Mouse (Mus musculus) small intestine, adult 2 months (tissue): ENCODE measurements at regions not wholly inside any gene's neighbourhood (a gene's known extent, or its start where the extent isn't known, plus 50 kb on each side); places are given as distances from the start of the nearest gene placed in this dataset.

Experiments used
- H3K27ac ChIP-seq: fragments of 200-500 bp; 2 replicates; pipeline ENCODE4 v1.5.1; 2012; ENCODE audit warnings: low read depth, low read length, control low read depth, inconsistent platforms; ENCODE audit not compliant: insufficient read depth
- H3K27me3 ChIP-seq: fragments of 200-500 bp; 2 replicates; pipeline ENCODE4 v1.6.1; 2012; ENCODE audit warnings: mild to moderate bottlenecking, moderate library complexity, low read length, inconsistent platforms; ENCODE audit not compliant: control insufficient read depth, insufficient read depth
- H3K36me3 ChIP-seq: fragments of 200-500 bp; 2 replicates; pipeline ENCODE4 v1.6.1; 2012; ENCODE audit warnings: mild to moderate bottlenecking, low read length, control low read depth, inconsistent platforms; ENCODE audit not compliant: control insufficient read depth, insufficient read depth
- H3K4me1 ChIP-seq: fragments of 200-500 bp; 2 replicates; pipeline ENCODE4 v1.6.1; 2012; ENCODE audit warnings: low read length, inconsistent platforms, mixed read lengths; ENCODE audit not compliant: control insufficient read depth, insufficient read depth, insufficient read length
- H3K4me3 ChIP-seq: fragments of 200-500 bp; 2 replicates; pipeline ENCODE4 v1.5.1; 2012; ENCODE audit warnings: low read depth, mild to moderate bottlenecking, control low read depth, inconsistent platforms, low read length, moderate library complexity
- CTCF ChIP-seq: fragments of 200-500 bp; IDR thresholded peaks from 2 replicates; pipeline ENCODE4 v1.5.1; 2012; ENCODE audit warnings: low read depth, mild to moderate bottlenecking, control low read depth, inconsistent platforms, low read length, moderate library complexity, mixed read lengths; ENCODE audit not compliant: insufficient replicate concordance, insufficient read length; ENCODE audit errors: extremely low read depth
- POLR2A ChIP-seq: fragments of 200-500 bp; IDR thresholded peaks from 2 replicates; pipeline ENCODE4 v1.6.1; 2012; ENCODE audit warnings: low read depth, mild to moderate bottlenecking, control low read depth, inconsistent platforms, low read length, moderate library complexity
- WGBS: fragments of 180-500 bp; shearing (Covaris S2); methylation state at CpG from one replicate; pipeline ENCODE4 v1.1.7; 2018; 5-methylcytosine and 5-hydroxymethylcytosine counted together

DNA sequence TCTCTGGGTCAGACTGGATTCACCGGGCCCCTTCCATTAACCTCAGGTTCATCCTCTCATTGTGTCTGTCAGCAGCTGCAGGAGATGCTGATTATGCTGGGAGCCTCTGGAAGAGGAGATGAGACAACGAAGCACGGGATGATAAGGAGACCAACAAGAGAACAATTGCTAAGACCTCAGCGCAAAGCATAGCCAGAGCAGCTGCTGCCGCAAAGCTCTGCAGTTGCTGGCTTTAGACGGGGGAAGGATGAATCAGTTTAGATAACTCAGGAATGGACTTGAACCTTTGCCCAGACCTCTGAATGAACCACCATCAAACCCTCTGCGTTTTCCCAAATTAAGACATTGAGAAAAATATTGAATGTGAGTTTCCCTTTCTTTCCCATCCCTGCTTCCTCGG is 282.7 kb upstream of the Lyplal1 start:
- 19% methylated on average over 8 of the region's 8 CpGs for WGBS
- Histone ChIP-seq H3K4me3 (no peak overlapping the region), H3K27ac (no peak overlapping the region), H3K36me3 (no peaks in the 10 kb centered on the region), H3K4me1 (no peaks in the 10 kb centered on the region), H3K27me3 (no peaks in the 10 kb centered on the region)
- no peak for TF ChIP-seq CTCF
- TF ChIP-seq POLR2A: no peak

- H3K4me3 ChIP-seq: no peak overlapping the region
- no peaks in the 10 kb centered on the region for H3K27me3 ChIP-seq
- no peak overlapping the region for H3K27ac ChIP-seq
- TF ChIP-seq CTCF (no peak), POLR2A (no peak)
- H3K4me1 ChIP-seq: no peaks in the 10 kb centered on the region
- H3K36me3 ChIP-seq: no peaks in the 10 kb centered on the region
- WGBS: 43% methylated on average over 5 of the region's 5 CpGs
Observed at GRCm38 (mm10) chr1:186393005-186393404, 275.9 kb upstream of the Lyplal1 start.

DNA sequence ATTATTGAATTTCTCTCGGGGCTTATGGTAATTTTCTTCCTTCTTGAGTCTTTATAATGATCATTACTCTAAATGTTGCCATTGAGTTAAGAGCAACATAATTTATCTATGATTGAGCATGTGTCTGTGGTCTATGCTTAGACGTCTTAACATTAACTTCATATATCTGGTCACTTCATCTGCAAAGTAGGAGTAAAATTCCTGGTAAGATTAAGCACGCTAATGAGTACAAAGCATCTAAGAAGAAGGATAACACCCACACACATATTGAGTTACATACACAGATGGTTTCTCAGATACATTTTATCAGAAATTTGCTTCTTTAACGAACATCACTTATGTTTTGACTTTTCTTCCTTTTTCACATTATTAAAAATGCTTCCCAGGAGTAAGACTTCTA is 267.3 kb upstream of the Lyplal1 start:
- no peaks in the 10 kb centered on the region for H3K4me1 ChIP-seq
- H3K36me3 ChIP-seq: no peaks in the 10 kb centered on the region
- H3K27ac ChIP-seq: no peak overlapping the region
- TF ChIP-seq POLR2A (no peak), CTCF (no peak)
- no peaks in the 10 kb centered on the region for H3K27me3 ChIP-seq
- 77% methylated on average over 4 of the region's 4 CpGs for WGBS
- H3K4me3 ChIP-seq: no peak overlapping the region

GRCm38 (mm10) chr1:186383453-186383852 is 266.3 kb upstream of the Lyplal1 start:
- TF ChIP-seq CTCF (no peak), POLR2A (no peak)
- H3K36me3 ChIP-seq: no peaks in the 10 kb centered on the region
- H3K4me1 ChIP-seq: no peaks in the 10 kb centered on the region
- H3K4me3 ChIP-seq: no peak overlapping the region
- H3K27ac ChIP-seq: no peak overlapping the region
- 79% methylated on average over 2 of the region's 2 CpGs for WGBS
- no peaks in the 10 kb centered on the region for H3K27me3 ChIP-seq

DNA sequence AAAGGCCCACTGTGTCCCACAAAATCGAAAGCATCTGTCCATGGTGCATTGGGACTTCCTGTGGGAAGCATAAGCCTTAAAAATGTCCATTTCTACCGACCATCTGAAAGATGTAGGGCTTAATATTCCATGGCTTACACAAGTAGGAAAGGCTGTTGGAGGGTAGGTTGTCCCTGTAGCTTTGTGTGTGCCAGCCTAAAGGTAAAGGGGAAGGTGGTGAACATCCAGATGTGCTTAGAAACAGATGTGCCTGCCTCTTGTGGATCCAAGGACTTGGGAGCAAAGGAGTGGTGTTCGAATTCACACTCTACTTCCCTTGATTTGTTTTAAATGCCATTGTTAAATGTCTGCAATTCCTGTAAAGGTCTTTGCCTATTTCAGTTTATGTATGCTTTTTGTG is 265.9 kb upstream of the Lyplal1 start:
- no peak for TF ChIP-seq CTCF
- TF ChIP-seq POLR2A: no peak
- H3K27me3 ChIP-seq: no peaks in the 10 kb centered on the region
- no peak overlapping the region for H3K27ac ChIP-seq
- no peaks in the 10 kb centered on the region for H3K36me3 ChIP-seq
- WGBS: 78% methylated on average over 3 of the region's 3 CpGs
- H3K4me1 ChIP-seq: no peaks in the 10 kb centered on the region
- no peak overlapping the region for H3K4me3 ChIP-seq

DNA sequence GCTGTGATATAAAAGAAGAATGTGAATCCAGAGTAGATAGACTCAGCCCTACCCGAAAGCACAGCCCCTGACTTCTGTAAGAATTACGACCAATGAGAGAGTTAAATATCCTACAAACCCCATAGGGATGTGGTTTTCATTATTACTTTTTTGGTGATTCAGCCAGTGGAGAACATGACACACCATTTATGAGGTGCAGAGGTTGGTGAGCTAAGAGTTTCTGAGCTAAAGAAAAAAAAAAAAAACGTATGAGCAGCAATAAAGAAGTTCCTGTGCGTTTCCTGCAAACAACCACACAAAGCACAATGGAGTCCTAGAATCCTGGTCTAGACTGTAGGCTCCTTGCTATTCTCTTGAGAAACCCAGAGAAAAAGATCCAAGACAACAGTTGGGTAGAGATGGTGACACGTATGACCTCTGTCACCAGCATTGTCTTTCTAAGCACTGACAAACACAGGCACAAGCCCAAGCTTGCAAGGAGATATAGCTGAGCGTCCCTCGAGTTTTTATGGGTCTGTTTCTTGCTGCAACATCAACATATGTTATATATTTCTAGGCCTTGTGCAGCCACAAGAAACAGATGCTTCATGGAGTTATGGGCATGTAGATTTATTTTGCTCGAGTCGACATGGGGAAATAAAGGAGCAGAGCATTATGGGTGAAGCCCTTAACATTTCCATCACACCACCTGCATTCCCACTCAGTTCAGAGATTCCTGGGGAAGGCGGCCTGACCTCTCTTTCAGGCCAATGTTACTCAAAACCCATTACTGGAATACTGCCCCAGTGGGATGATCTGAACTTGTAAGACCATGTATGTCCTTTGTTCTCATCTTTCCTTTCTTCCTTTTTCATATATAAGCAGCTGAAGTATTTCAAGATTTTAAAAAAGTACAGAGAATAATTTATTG is 263.1 kb upstream of the Lyplal1 start:
- no peaks in the 10 kb centered on the region for H3K27me3 ChIP-seq
- WGBS: 74% methylated on average over 10 of the region's 10 CpGs
- H3K27ac ChIP-seq: no peak overlapping the region
- TF ChIP-seq CTCF (no peak), POLR2A (no peak)
- no peak overlapping the region for H3K4me3 ChIP-seq
- H3K4me1 ChIP-seq: no peaks in the 10 kb centered on the region
- H3K36me3 ChIP-seq: no peaks in the 10 kb centered on the region

DNA sequence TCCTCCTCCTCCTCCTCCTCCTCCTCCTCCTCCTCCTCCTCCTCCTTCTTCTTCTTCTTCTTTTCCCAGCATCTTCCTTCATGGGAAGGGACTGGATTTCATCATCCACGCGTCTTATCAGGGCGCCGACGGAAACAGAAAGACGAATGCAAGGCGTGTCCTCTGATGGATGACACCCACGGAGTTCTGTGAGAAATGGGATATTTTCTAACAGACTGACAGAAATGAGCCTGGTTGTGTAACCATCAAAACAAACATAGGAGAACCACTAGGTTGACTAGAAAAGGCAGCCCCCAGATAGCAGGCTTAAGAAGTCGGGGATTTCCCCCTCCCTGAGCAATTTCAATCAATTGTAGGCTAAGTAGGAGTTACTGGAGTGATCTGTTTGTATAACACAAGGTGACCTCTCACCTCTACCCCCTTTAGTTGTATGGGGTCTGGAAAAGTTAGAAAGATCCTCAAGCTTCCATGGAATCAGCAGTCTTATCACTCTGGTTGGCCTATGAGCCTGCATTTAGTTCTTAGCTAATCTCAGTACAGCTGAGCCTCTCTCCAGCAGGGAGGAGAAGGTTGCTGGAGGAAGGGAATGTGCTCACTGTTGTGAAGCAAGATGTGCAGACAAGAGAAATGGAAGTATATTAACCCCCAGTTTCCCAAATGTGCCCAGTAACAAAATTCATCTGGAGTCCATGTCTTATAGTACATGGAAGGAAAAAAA is 260.0 kb upstream of the Lyplal1 start:
- Histone ChIP-seq H3K27ac (no peak overlapping the region), H3K4me3 (no peak overlapping the region), H3K4me1 (no peaks in the 10 kb centered on the region), H3K27me3 (no peaks in the 10 kb centered on the region), H3K36me3 (no peaks in the 10 kb centered on the region)
- WGBS: 69% methylated on average over 9 of the region's 9 CpGs
- no peak for TF ChIP-seq CTCF
- no peak for TF ChIP-seq POLR2A
